Mouse (Mus musculus): Measurements from ENCODE around the gene Ttc27.

GRCm38 (mm10) chr17:74887039-74887438 lies 169.5 kb downstream of the Ttc27 start:
- TF ChIP-seq CTCF (IDR thresholded peaks at IDR 0.05; ENCODE audit: low read depth) = no peak
- TF ChIP-seq EP300 (IDR thresholded peaks at IDR 0.05; ENCODE audit: low read depth) = no peak
